Mouse (Mus musculus) limb, embryonic 12.5 days (tissue): Measurements from ENCODE around the gene Gnao1. TPM values are rescaled to one million over a fixed set of nuclear protein-coding genes. Genes with fewer than 3 reads are reported as not detected.

Source experiments
- ATAC-seq: fragments of 200-750 bp; cut with Nextera tagmentation; 2 replicates; pipeline ENCODE4 v1.8.0; 2017; ENCODE audit warnings: low read depth, moderate TSS enrichment; ENCODE audit not compliant: insufficient number of reproducible peaks, insufficient read depth, low FRiP score, low TSS enrichment
- H3K27ac ChIP-seq: fragments of 300-500 bp; sonication (generic); 2 replicates; pipeline ENCODE4 v1.5.1; 2016; ENCODE audit warnings: mild to moderate bottlenecking, moderate library complexity
- H3K27me3 ChIP-seq: fragments of 300-500 bp; sonication (generic); 2 replicates; pipeline ENCODE4 v1.6.1; 2016; ENCODE audit warnings: mild to moderate bottlenecking, moderate library complexity
- H3K36me3 ChIP-seq: fragments of 300-500 bp; sonication (generic); 2 replicates; pipeline ENCODE4 v1.6.1; 2016; ENCODE audit warnings: mild to moderate bottlenecking, moderate library complexity
- H3K4me1 ChIP-seq: fragments of 300-500 bp; sonication (generic); replicated peaks from 2 replicates; pipeline ENCODE4 v1.6.1; 2016
- H3K4me2 ChIP-seq: fragments of 300-500 bp; sonication (generic); 2 replicates; pipeline ENCODE4 v1.6.1; 2016; ENCODE audit warnings: mild to moderate bottlenecking, moderate library complexity
- H3K4me3 ChIP-seq: fragments of 300-500 bp; sonication (generic); replicated peaks from 2 replicates; pipeline ENCODE4 v1.5.1; 2016; ENCODE audit warnings: mild to moderate bottlenecking
- H3K9ac ChIP-seq: fragments of 300-500 bp; sonication (generic); replicated peaks from 2 replicates; pipeline ENCODE4 v1.6.1; 2016; ENCODE audit warnings: mild to moderate bottlenecking, moderate library complexity
- H3K9me3 ChIP-seq: fragments of 300-500 bp; sonication (generic); 2 replicates; pipeline ENCODE4 v1.6.1; 2016; ENCODE audit warnings: mild to moderate bottlenecking, moderate library complexity
- WGBS: fragments of 180-500 bp; shearing (Covaris S2); methylation state at CpG from one replicate; pipeline ENCODE4 v1.1.7; 2016; 5-methylcytosine and 5-hydroxymethylcytosine counted together
- microRNA-seq: library from miRNA; unstranded; fragments of <30 nt; microRNA quantifications from one replicate; pipeline ENCODE4, GENCODE M21; 2017
- polyA plus RNA-seq: library from polyadenylated mRNA; unstranded; fragments of >200 nt; fragmentation: Nextera tagmentation; extraction: Ambion mirVana; gene quantifications from 2 replicates; pipeline ENCODE4 v1.2.1, GENCODE M21; 2016

Gnao1 gene
- polyA plus RNA-seq, 1 experiment from 2014 or later, result 2.6 TPM

DNA sequence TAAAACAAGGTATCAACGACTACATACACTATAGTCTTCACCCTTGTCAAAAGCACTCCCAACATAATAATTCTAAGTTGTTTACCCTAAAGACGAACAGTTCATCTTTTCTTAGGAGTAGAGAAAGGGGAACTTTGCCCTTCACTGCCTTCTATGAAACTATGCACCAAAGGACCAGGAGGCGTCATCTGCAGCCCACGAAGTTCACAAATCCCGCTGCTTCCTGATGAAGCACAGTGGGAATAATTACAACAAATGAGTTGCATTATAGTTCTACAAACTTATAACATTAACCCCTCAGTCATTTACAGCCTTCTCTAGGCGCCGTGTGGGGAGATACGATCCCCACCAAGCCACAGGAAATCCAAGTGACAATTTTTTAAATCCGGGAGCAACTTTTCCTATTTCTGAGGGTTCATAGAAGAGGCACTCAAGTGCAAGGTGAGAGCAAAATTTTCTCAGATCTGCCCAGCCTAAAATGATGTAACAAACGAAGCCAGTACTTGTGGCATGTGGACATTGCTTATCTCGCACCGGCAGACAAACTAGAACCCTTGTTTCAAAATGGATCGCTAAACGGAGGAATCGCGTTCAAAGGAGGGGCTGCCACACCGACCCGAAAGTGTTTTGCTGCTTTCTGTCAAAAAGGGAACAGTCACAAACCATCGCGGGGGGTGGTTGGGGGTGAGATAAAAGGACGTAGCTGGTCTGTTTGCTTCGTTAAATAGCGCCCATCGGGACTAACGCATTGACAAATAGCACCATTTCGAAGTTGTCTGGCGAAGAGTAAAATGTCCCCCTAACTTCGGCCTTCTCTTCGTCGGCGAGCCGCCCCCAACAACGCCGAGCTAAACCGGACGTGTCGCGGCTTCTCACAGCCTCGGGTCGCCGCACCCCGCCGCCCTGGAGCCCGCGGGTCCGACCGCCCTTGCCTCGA lies 201.6 kb downstream of the Gnao1 start:
- no peaks in the 10 kb centered on the region for H3K27me3 ChIP-seq
- peak overlapping the region; percentile 96 for H3K9ac ChIP-seq
- H3K4me3 ChIP-seq, result peak overlapping the region; percentile 94
- 3% methylated on average over 48 of the region's 48 CpGs for WGBS
- peak overlapping the region; percentile 85 for H3K4me2 ChIP-seq
- ATAC-seq, result no peak
- peak overlapping the region; percentile 95 for H3K27ac ChIP-seq
- peaks cover 24% of the 10 kb centered on the region for H3K4me1 ChIP-seq
- no peaks in the 10 kb centered on the region; the same call in 1 of the 2 replicates for H3K36me3 ChIP-seq
- no peaks in the 10 kb centered on the region for H3K9me3 ChIP-seq

- Histone ChIP-seq H3K4me3 (peak within 1 kb of the TSS; percentile 94), H3K9me3 (no peaks in the 10 kb centered on the region), H3K4me1 (peaks cover 24% of the 10 kb centered on the region), H3K36me3 (no peaks in the 10 kb centered on the region; the same call in 1 of the 2 replicates), H3K9ac (peak within 1 kb of the TSS; percentile 96), H3K4me2 (peak within 1 kb of the TSS; percentile 85), H3K27ac (peak within 1 kb of the TSS; percentile 95), H3K27me3 (no peaks in the 10 kb centered on the region)
- under 1% methylated on average over 90 of the region's 130 CpGs for WGBS
- peak; percentile 85 for ATAC-seq
Measured at GRCm38 (mm10) chr8:94012013-94012951, 202.5 kb downstream of the Gnao1 start, which contains the start of gene Amfr. TSS of gene Amfr (minus strand) at chr8:94012842.

DNA sequence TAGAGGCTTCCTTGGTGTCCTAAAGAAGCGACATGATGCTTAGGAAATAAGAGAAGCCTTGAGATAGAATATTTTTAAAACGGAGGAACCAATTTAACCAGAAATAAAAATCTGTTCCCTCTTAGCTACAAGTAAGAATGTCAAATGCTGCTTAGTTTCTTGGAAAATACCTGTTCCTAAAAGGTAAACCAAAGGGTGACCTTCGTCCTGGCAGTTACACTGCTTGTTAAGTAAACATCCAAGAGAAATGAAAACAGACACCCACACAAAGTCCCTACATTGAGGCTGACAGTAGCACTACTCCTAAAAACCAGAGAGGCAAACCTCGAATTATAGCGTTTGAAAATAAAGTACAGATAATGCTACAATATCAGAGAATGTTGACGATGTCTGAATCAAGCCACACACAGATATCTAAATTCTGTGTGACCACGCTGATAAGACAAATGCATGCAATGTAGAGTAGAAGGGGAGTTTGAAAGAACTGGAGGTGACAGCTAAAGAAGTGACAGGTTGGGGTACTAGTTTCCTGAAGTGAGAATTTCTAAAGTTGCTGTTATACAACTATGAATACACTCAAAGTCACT lies 203.4 kb downstream of the Gnao1 start:
- Histone ChIP-seq H3K9me3 (no peaks in the 10 kb centered on the region), H3K4me1 (peaks cover 24% of the 10 kb centered on the region), H3K27ac (peak overlapping the region; percentile 95; the same call in 1 of the 2 replicates), H3K9ac (peak overlapping the region; percentile 96), H3K4me3 (peak overlapping the region; percentile 94), H3K36me3 (peaks cover under 1% of the 10 kb centered on the region; the same call in 1 of the 2 replicates), H3K4me2 (peak overlapping the region; percentile 85), H3K27me3 (no peaks in the 10 kb centered on the region)
- 40% methylated on average over 7 of the region's 7 CpGs for WGBS
- no peak for ATAC-seq

Small RNA genes lying within 50 kb of the gene (microRNA-seq; reads per million reads assigned to microRNA genes)
- gene Gm24159, result not detected

Other genes starting within 250 kb of the Gnao1 start
- gene Amfr, start 202.9 kb downstream of the Gnao1 start, polyA plus RNA-seq, result 48.1 and 53.1 TPM in 2 replicates
- 132 and 148 TPM in 2 replicates for gene Nudt21, start 227.1 kb downstream of the Gnao1 start, polyA plus RNA-seq
- gene Ogfod1, start 227.2 kb downstream of the Gnao1 start, polyA plus RNA-seq, result 14.0 and 16.1 TPM in 2 replicates